Mouse (Mus musculus) left cerebral cortex, postnatal 14 days (tissue): Measurements from ENCODE around the gene Spcs2. TPM values are rescaled to one million over a fixed set of nuclear protein-coding genes. Genes with fewer than 3 reads are reported as not detected.

Experiments used
- DNase-seq, 2 experiments: peaks; one replicate each; pipeline ENCODE4 v3.0.0; 2021 to 2022; ENCODE audit warnings: low spot score in 2 of 2, mixed read lengths in 1 of 2
- intact Hi-C: fragments of 180-260 bp; cut with DNase I; formaldehyde crosslinking; loops from one replicate; pipeline ENCODE4 v1.15.1; 2025
- total RNA-seq, 2 experiments: library from RNA; stranded (reverse); gene quantifications; 2 replicates each; pipeline ENCODE4 v1.2.3; 2021

The Spcs2 gene
- total RNA-seq, 2 experiments from 2014 or later, result 81.7 to 94.3 TPM

GRCm38 (mm10) chr7:99796471-99796870 lies 66.8 kb downstream of the Spcs2 start:
- intact Hi-C loops, result loop anchor here (5.0 kb wide), 1 partner anchor 289 kb away; no protein-coding TSS in a partner anchor
- DNase-seq, result no peak

DNA sequence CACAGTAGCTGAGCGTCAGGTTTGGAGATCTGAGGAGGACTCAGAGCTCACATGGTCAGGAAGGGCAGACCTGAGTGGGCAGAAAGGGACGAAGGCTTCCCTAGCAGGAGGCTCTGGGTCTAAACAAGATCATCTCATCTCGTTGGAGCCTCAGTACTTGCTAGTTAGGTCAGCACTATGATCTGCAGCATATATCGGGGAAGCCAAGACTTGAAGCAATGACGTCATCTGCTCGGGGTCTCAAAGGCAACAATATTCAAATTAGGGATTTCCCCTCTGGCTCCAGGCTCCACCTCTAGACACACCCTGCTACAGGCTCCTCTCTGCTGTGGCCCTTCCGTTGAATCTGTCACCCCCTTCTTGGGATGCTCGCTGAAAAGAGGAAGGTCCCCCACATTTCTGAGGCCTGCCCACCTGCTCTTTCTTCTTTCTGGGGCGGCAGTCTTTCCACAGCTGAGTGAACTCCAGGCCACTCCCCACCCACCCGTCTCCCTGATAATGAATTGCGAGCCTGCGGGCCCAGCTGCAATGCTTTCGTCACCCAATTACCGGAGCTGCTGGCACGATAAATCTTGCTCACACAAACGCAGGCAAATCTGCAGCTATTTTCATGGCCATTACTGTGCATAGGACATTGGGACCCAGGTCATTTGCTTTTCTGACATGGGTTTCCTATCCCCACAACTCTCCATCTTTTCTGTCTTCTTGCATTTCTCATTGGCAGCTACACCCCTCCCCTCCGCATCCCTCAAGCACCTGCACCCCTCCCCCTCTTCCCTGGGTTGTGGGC lies 67.9 kb downstream of the Spcs2 start:
- DNase-seq, result peak; percentile 17 to 42
- intact Hi-C loops, result loop anchor here (5.0 kb wide), 1 partner anchor 288 kb away; no protein-coding TSS in a partner anchor

DNA sequence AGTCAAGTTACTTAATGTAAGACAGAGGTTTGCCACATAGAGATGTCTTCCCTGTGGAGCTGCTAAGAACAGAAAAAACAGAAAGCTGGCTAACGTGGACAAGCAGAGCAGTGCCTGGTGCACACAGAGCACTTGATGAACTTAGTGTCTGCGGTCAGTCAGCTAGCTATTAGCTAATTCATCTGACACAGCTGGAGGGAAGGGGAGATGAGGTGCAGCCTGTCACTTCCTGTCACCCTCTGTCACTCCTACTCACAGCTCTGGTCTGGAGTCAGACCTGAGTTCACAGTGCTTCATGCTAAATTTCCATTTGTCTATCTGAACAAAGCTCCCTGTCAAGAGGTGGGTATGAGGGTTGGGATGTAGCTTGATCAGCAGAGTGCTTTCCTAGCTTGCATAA lies 69.2 kb downstream of the Spcs2 start:
- intact Hi-C loops, result no loop called here
- DNase-seq, result no peak

- intact Hi-C loops, result no loop called here
- no peak for DNase-seq
Observed at GRCm38 (mm10) chr7:99790816-99791215, 72.4 kb downstream of the Spcs2 start.

DNA sequence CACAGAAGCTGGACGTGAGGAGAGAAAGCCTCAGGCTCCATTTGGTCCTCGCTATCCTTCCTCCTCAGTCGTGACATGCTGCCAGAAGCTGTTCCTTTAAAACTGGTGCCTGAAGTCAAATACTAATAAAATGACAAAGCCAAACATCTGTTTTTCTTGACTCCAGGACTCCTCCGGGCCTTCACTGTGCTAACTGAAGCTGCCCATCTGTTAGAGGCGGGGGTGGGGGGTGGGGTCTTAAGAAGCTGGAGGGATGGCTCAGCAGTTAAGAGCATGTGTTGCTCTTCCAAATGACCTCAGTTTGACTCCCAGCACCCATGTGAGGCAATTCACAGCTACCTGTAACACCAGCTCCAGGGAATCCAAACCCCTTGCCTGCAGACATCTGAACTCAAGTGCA lies 74.7 kb downstream of the Spcs2 start:
- intact Hi-C loops, result no loop called here
- DNase-seq, result no peak

- intact Hi-C loops, result no loop called here
- DNase-seq, result no peak
Observed at GRCm38 (mm10) chr7:99787935-99788334, 75.3 kb downstream of the Spcs2 start.

Other genes with a start within 250 kb of the Spcs2 start
- gene Tpbgl, start 236.4 kb downstream of the Spcs2 start, total RNA-seq, result 1 to 10 TPM; 3.7 to 4.6 TPM
- gene Slco2b1, start 152.1 kb downstream of the Spcs2 start, total RNA-seq, result 10 to 100 TPM; 15.9 to 16.6 TPM
- gene Olfr520, start 133.2 kb downstream of the Spcs2 start, total RNA-seq, result not detected
- gene Olfr521, start 100.0 kb downstream of the Spcs2 start, total RNA-seq, result not detected
- 1 to 10 TPM; 2.5 to 3.2 TPM for gene Neu3, start 35.0 kb downstream of the Spcs2 start, total RNA-seq
- under 1 TPM; 0.97 TPM for gene Xrra1, start 4.3 kb downstream of the Spcs2 start, total RNA-seq
- gene Rnf169, start 117.0 kb upstream of the Spcs2 start, total RNA-seq, result 10 to 100 TPM; 39.3 to 52.1 TPM
- under 1 TPM in 1 of 2 experiments, not detected in 1; 0.32 TPM for gene Chrdl2, start 142.7 kb upstream of the Spcs2 start, total RNA-seq